Mouse (Mus musculus) inflammation-experienced regulatory T-cells (primary cell): ENCODE data around the gene Jmjd7. TPM values are rescaled to one million over a fixed set of nuclear protein-coding genes. Genes with fewer than 3 reads are reported as not detected.

ENCODE experiments used
- polyA plus RNA-seq, 2 experiments: library from polyadenylated mRNA; unstranded; fragments of 100-300 nt; shearing (Covaris generic); gene quantifications; one replicate each; pipeline ENCODE4 v1.2.1; 2017

The Jmjd7 gene
- 10 to 100 TPM; 11.4 to 15.3 TPM for polyA plus RNA-seq

DNA sequence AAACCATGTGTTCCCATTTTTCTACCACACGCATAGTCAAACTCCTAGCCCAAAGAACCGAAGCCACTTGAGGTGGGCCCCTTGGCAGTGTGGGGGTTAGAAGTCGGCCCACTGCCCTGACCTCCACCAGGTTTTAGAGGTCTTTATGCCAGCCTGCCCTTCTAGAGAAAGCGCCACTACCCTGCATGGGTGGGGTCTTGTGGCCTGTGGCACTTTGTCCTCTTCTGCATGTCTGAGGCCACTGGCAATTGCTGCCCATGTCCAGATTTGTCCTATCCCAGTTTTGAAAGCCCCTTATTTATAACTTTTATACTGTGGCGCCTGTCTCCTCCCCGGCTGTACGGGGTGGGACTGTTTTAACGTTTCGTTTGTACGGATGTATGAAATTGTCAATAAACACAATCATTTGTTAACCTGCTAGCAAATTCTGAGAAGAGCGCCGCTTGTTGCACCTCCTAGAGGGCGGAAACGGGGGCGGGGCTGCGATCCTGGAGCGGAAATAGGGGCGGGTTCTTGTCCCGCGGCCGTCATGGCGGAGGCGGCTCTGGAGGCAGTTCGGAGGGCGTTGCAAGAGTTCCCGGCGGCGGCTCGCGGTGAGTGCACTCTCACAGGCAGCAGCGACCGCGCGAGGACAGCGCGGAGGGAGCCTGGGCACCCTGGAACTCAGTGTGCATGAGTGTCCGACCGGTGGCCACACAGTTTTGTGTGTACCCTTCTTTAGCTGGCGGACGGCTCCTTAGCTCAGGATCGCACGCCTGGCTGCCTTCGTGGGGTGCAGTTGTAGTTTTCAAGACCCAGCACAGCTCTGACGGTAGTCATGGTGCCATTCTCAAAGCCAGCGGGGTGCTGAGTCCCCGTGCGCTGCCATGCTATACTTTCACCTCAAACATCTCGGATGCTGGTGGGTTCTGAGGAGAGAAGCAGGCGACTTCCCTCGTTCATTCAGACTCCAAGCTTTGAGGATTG is at the start of gene Jmjd7, which contains the start of gene Gm28042:
Jmjd7 (plus strand) TSS at position 500 of the 966 bp plus-strand sequence.
Gm28042 (plus strand) TSS at position 510 of the 966 bp plus-strand sequence.

DNA sequence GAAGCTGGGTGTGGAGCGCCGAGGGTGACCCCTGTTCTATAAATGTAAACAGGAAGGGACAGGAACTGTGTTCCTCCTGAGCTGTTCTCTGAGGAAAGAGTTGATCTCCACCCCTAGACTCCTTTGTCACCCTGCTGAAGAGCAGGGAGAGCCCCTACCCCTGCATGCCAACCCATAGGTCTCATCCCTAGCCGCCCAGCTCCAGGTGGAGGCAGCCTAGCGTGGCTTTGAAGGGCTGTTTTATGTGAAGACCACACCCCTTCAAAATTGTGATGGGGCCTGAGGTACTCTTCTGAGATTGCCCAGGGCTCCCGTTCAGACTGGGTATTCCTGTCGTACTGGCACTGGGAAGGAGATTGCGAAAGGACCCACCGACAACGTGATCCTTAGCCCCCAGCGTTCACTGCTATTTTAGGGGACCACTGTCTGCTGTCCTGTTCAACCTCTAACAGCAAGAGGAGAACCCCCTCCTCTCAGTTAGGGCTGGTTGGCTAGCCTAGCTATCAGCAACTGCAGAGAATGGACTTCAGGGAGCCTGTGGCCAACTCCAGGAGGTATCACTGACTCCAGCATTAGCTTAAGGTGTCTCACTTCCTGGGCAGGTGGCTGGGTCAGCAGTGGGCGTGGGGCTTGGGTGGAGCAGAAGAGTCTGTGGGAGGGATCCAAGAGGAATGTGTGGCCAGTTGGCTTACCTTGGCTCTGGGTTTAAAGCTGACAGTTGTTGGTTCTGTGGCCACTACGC is 5.6 kb downstream of the Jmjd7 start, which contains the start of gene Pla2g4b:
Pla2g4b (plus strand) TSS at position 692 of the 742 bp plus-strand sequence.

Other genes starting within 250 kb of the Jmjd7 start
- 10 to 100 TPM; 26.4 to 34.6 TPM for gene Rpap1, start 239.9 kb upstream of the Jmjd7 start, polyA plus RNA-seq
- 1 to 10 TPM; 6.3 to 6.8 TPM for gene Tyro3, start 229.8 kb upstream of the Jmjd7 start, polyA plus RNA-seq
- gene Mga, start 130.3 kb upstream of the Jmjd7 start, polyA plus RNA-seq, result 10 to 100 TPM; 35.6 to 44.5 TPM
- gene Mapkbp1, start 54.8 kb upstream of the Jmjd7 start, polyA plus RNA-seq, result 1 to 10 TPM; 5.3 to 6.0 TPM
- gene Gm28042, start within 50 bp of the Jmjd7 start, polyA plus RNA-seq, result 1 to 10 TPM; 3.7 to 5.8 TPM
- gene Pla2g4b, start 5.9 kb downstream of the Jmjd7 start, polyA plus RNA-seq, result 1 to 10 TPM; 3.1 to 3.5 TPM
- gene Ehd4, start 127.1 kb downstream of the Jmjd7 start, polyA plus RNA-seq, result 10 to 100 TPM; 14.8 to 20.5 TPM
- gene Pla2g4e, start 217.9 kb downstream of the Jmjd7 start, polyA plus RNA-seq, result under 1 TPM; 0.04 to 0.47 TPM